Mouse (Mus musculus) MEL (cell line): ENCODE results near the gene Sgk2. TPM values are rescaled to one million over a fixed set of nuclear protein-coding genes. Genes with fewer than 3 reads are reported as not detected.

ENCODE experiments used
- DNase-seq: peaks from one replicate; pipeline ENCODE4 v3.0.0; 2011; ENCODE audit warnings: low read depth, low spot score
- H3K27ac ChIP-seq: 2 replicates; pipeline ENCODE4 v1.5.1; 2012; ENCODE audit warnings: low read depth, mild to moderate bottlenecking, control low read depth, low read length, moderate library complexity; ENCODE audit not compliant: control insufficient read depth
- H3K27me3 ChIP-seq, 2 experiments: fragments of 150-350 bp in 1 of 2; sonication (generic) in 1 of 2; 2 replicates each; pipeline ENCODE4 v1.6.1; 2012; ENCODE audit warnings: low read length in 2 of 2, mild to moderate bottlenecking in 2 of 2, improper control_type of control experiment in 1 of 2, moderate library complexity in 1 of 2; ENCODE audit not compliant: insufficient read depth in 2 of 2, control insufficient read depth in 1 of 2
- H3K36me3 ChIP-seq, 2 experiments: 2 replicates each; pipeline ENCODE4 v1.6.1; 2012 to 2014; ENCODE audit warnings: low read length in 2 of 2, improper control_type of control experiment in 1 of 2, inconsistent platforms in 1 of 2, mild to moderate bottlenecking in 1 of 2; ENCODE audit not compliant: insufficient read depth in 2 of 2, control insufficient read depth in 1 of 2
- H3K4me1 ChIP-seq, 2 experiments: fragments of 150-350 bp in 1 of 2; sonication (generic) in 1 of 2; 2 replicates each; pipeline ENCODE4 v1.6.1; 2012; ENCODE audit warnings: low read length in 2 of 2, improper control_type of control experiment in 1 of 2, mild to moderate bottlenecking in 1 of 2; ENCODE audit not compliant: insufficient read depth in 2 of 2, control insufficient read depth in 1 of 2
- H3K4me3 ChIP-seq, 2 experiments: fragments of 150-350 bp in 1 of 2; sonication (generic) in 1 of 2; 2 replicates each; pipeline ENCODE4 v1.5.1; 2012; ENCODE audit warnings: low read depth in 2 of 2, low read length in 2 of 2, mild to moderate bottlenecking in 2 of 2, moderate library complexity in 2 of 2, control low read depth in 1 of 2, improper control_type of control experiment in 1 of 2; ENCODE audit not compliant: control insufficient read depth in 1 of 2, insufficient read depth in 1 of 2
- H3K79me2 ChIP-seq: 2 replicates; pipeline ENCODE4 v1.6.1; 2012; ENCODE audit warnings: mild to moderate bottlenecking, low read length, moderate library complexity; ENCODE audit not compliant: control insufficient read depth, poor library complexity, insufficient read depth
- H3K9ac ChIP-seq: 2 replicates; pipeline ENCODE4 v1.6.1; 2012; ENCODE audit warnings: low read depth, mild to moderate bottlenecking, control low read depth, low read length, moderate library complexity; ENCODE audit not compliant: control insufficient read depth, poor library complexity, severe bottlenecking
- H3K9me3 ChIP-seq: fragments of 150-350 bp; sonication (generic); replicated peaks from 2 replicates; pipeline ENCODE4 v1.6.1; 2012; ENCODE audit warnings: mild to moderate bottlenecking, low read length, improper control_type of control experiment, moderate library complexity; ENCODE audit not compliant: insufficient read depth
- BHLHE40 ChIP-seq: IDR thresholded peaks from 2 replicates; pipeline ENCODE4 v1.6.1; 2012; ENCODE audit warnings: low read depth, mild to moderate bottlenecking, inconsistent platforms, low read length, improper control_type of control experiment, borderline replicate concordance
- CTCF ChIP-seq, 3 experiments: IDR thresholded peaks in 2 of 3; conservative IDR thresholded peaks in 1 of 3; 2 replicates each; pipeline ENCODE4 v1.5.1; 2011 to 2012; ENCODE audit warnings: low read length in 3 of 3, low read depth in 2 of 3, mild to moderate bottlenecking in 2 of 3, improper control_type of control experiment in 1 of 3, inconsistent platforms in 1 of 3, mixed read lengths in 1 of 3, moderate library complexity in 1 of 3; ENCODE audit not compliant: control insufficient read depth in 1 of 3, insufficient read depth in 1 of 3, poor library complexity in 1 of 3, severe bottlenecking in 1 of 3
- GATA1 ChIP-seq: IDR thresholded peaks from 2 replicates; pipeline ENCODE4 v1.6.1; 2011; ENCODE audit warnings: low read depth, low read length, improper control_type of control experiment
- HCFC1 ChIP-seq: IDR thresholded peaks from 2 replicates; pipeline ENCODE4 v1.6.1; 2012; ENCODE audit warnings: low read depth, mild to moderate bottlenecking, inconsistent platforms, low read length, improper control_type of control experiment, moderate library complexity
- JUND ChIP-seq: IDR thresholded peaks from 2 replicates; pipeline ENCODE4 v1.6.1; 2011; ENCODE audit warnings: low read depth, mild to moderate bottlenecking, improper control_type of control experiment, low read length
- KAT2A ChIP-seq: conservative IDR thresholded peaks from 2 replicates; pipeline ENCODE4 v1.6.1; 2012; ENCODE audit warnings: low read depth, low read length, improper control_type of control experiment, inconsistent platforms
- MAFK ChIP-seq: IDR thresholded peaks from 2 replicates; pipeline ENCODE4 v1.6.1; 2011; ENCODE audit warnings: low read depth, mild to moderate bottlenecking, low read length, improper control_type of control experiment, borderline replicate concordance
- MAX ChIP-seq: IDR thresholded peaks from 2 replicates; pipeline ENCODE4 v1.6.1; 2011; ENCODE audit warnings: low read length, improper control_type of control experiment
- MAZ ChIP-seq: IDR thresholded peaks from 2 replicates; pipeline ENCODE4 v1.6.1; 2012; ENCODE audit warnings: low read depth, mild to moderate bottlenecking, inconsistent platforms, low read length, improper control_type of control experiment
- MXI1 ChIP-seq: IDR thresholded peaks from 2 replicates; pipeline ENCODE4 v1.6.1; 2011; ENCODE audit warnings: mild to moderate bottlenecking, low read depth, low read length, improper control_type of control experiment
- MYC ChIP-seq: IDR thresholded peaks from 2 replicates; pipeline ENCODE4 v1.6.1; 2011; ENCODE audit warnings: low read depth, mild to moderate bottlenecking, low read length, improper control_type of control experiment, moderate library complexity
- NRF1 ChIP-seq: IDR thresholded peaks from 2 replicates; pipeline ENCODE4 v1.6.1; 2014; ENCODE audit warnings: low read depth, mild to moderate bottlenecking, inconsistent platforms, low read length, improper control_type of control experiment, moderate library complexity; ENCODE audit not compliant: poor library complexity, insufficient read depth, severe bottlenecking
- POLR2A ChIP-seq, 2 experiments: IDR thresholded peaks; 2 replicates each; pipeline ENCODE4 v1.6.1; 2011 to 2012; ENCODE audit warnings: low read length in 2 of 2, mild to moderate bottlenecking in 2 of 2, control low read depth in 1 of 2, improper control_type of control experiment in 1 of 2, low read depth in 1 of 2, moderate library complexity in 1 of 2; ENCODE audit not compliant: control insufficient read depth in 1 of 2, insufficient read depth in 1 of 2, poor library complexity in 1 of 2
- POLR2AphosphoS2 ChIP-seq: IDR thresholded peaks from 2 replicates; pipeline ENCODE4 v1.6.1; 2011; ENCODE audit warnings: low read length, improper control_type of control experiment
- RAD21 ChIP-seq: IDR thresholded peaks from 2 replicates; pipeline ENCODE4 v1.6.1; 2011; ENCODE audit warnings: mild to moderate bottlenecking, low read depth, low read length, improper control_type of control experiment
- SMC3 ChIP-seq: IDR thresholded peaks from 2 replicates; pipeline ENCODE4 v1.6.1; 2011; ENCODE audit warnings: low read depth, low read length, improper control_type of control experiment
- TAL1 ChIP-seq: IDR thresholded peaks from 2 replicates; pipeline ENCODE4 v1.6.1; 2012; ENCODE audit warnings: mild to moderate bottlenecking, inconsistent platforms, low read length, moderate library complexity, mixed read lengths
- TCF12 ChIP-seq: IDR thresholded peaks from 2 replicates; pipeline ENCODE4 v1.6.1; 2014; ENCODE audit warnings: low read depth, mild to moderate bottlenecking, inconsistent platforms, low read length, improper control_type of control experiment, moderate library complexity
- UBTF ChIP-seq: IDR thresholded peaks from 2 replicates; pipeline ENCODE4 v1.6.1; 2012; ENCODE audit warnings: low read depth, mild to moderate bottlenecking, inconsistent platforms, low read length, improper control_type of control experiment, moderate library complexity, borderline replicate concordance; ENCODE audit not compliant: insufficient read depth
- USF1 ChIP-seq: IDR thresholded peaks from 2 replicates; pipeline ENCODE4 v1.6.1; 2014; ENCODE audit warnings: low read depth, mild to moderate bottlenecking, inconsistent platforms, low read length, improper control_type of control experiment, moderate library complexity
- USF2 ChIP-seq, 2 experiments: IDR thresholded peaks; 2 replicates each; pipeline ENCODE4 v1.6.1; 2011 to 2012; ENCODE audit warnings: improper control_type of control experiment in 2 of 2, low read length in 2 of 2, borderline replicate concordance in 1 of 2, inconsistent platforms in 1 of 2, low read depth in 1 of 2, mild to moderate bottlenecking in 1 of 2; ENCODE audit not compliant: insufficient read depth in 1 of 2
- ZC3H11A ChIP-seq: IDR thresholded peaks from 2 replicates; pipeline ENCODE4 v1.6.1; 2012; ENCODE audit warnings: low read depth, mild to moderate bottlenecking, inconsistent platforms, low read length, improper control_type of control experiment
- ZMIZ1 ChIP-seq: IDR thresholded peaks from 2 replicates; pipeline ENCODE4 v1.6.1; 2012; ENCODE audit warnings: low read depth, mild to moderate bottlenecking, inconsistent platforms, low read length, improper control_type of control experiment, moderate library complexity
- ZNF384 ChIP-seq: IDR thresholded peaks from 2 replicates; pipeline ENCODE4 v1.6.1; 2012; ENCODE audit warnings: low read depth, mild to moderate bottlenecking, inconsistent platforms, low read length, improper control_type of control experiment
- polyA plus RNA-seq, 2 experiments: library from polyadenylated mRNA; stranded (reverse) in 1 of 2; unstranded in 1 of 2; fragments of >175 nt in 1 of 2; fragments of >200 nt in 1 of 2; gene quantifications; 2 replicates each; pipeline versions ENCODE4 v1.2.1 to v1.2.4; 2012; ENCODE audit warnings: low replicate concordance in 2 of 2, low read depth in 1 of 2; ENCODE audit not compliant: insufficient read length in 2 of 2, insufficient read depth in 1 of 2, missing spikeins in 1 of 2
- total RNA-seq: library from RNA; depleted of rRNA; stranded (reverse); fragments of 300-350 nt; gene quantifications from 2 replicates; pipeline ENCODE4 v1.2.3, GENCODE M21; 2012

Gene Sgk2
- total and polyA plus RNA-seq, 3 experiments = not detected

- H3K79me2 ChIP-seq = no peaks in the 10 kb centered on the region
- H3K9me3 ChIP-seq = no peaks in the 10 kb centered on the region
- no peaks in the 10 kb centered on the region for H3K36me3 ChIP-seq
- H3K4me1 ChIP-seq = no peaks in the 10 kb centered on the region
- TF ChIP-seq TAL1 (no peak), USF1 (no peak), MAZ (no peak), MAX (0 out of 2 replicates have a peak, but pooled peaks have one; percentile 60), SMC3 (peak; percentile 73), JUND (no peak), ZC3H11A (no peak), ZMIZ1 (no peak), RAD21 (peak; percentile 43), ZNF384 (no peak), CTCF (IDR thresholded peaks at IDR 0.05 in 2 of 3, conservative IDR thresholded peaks at IDR 0.05 in 1 of 3; ENCODE audit: control insufficient read depth in 1 of 3, insufficient read depth in 1 of 3, low read depth in 2 of 3, low read length in 3 of 3, poor library complexity in 1 of 3, severe bottlenecking in 1 of 3) (peak; percentile 51 to 75 (median 63)), UBTF (no peak), NRF1 (no peak), MXI1 (peak; percentile 67), POLR2A (IDR thresholded peaks at IDR 0.05; ENCODE audit: control insufficient read depth in 1 of 2, insufficient read depth in 1 of 2, low read depth in 1 of 2, low read length in 2 of 2, poor library complexity in 1 of 2) (no peak), POLR2AphosphoS2 (no peak), BHLHE40 (peak; percentile 37; the same call in 1 of the 2 replicates), MYC (peak; percentile 88), TCF12 (no peak), GATA1 (no peak), KAT2A (no peak), HCFC1 (no peak), USF2 (IDR thresholded peaks at IDR 0.05; ENCODE audit: borderline replicate concordance in 1 of 2, insufficient read depth in 1 of 2, low read depth in 1 of 2, low read length in 2 of 2) (no peak), MAFK (no peak)
- no peak overlapping the region for H3K4me3 ChIP-seq
- peak; percentile 71 for DNase-seq
- no peaks in the 10 kb centered on the region for H3K27me3 ChIP-seq
- H3K27ac ChIP-seq = no peak overlapping the region
- H3K9ac ChIP-seq = no peak overlapping the region
Measured at GRCm38 (mm10) chr2:162999744-163000143, 12.6 kb downstream of the Sgk2 start.
